Mouse (Mus musculus) cerebellum, adult 11-12 months (tissue): ENCODE data around the gene Fam241a.
A peak's percentile ranks its signal among the peaks of the same experiment; 100 is the strongest.

Experiments used
- DNase-seq: peaks from one replicate; pipeline ENCODE4 v3.0.0; 2022

Fam241a gene

GRCm38 (mm10) chr3:127875059-127875458 is 21.1 kb downstream of the Fam241a start:
- no peak for DNase-seq

- no peak for DNase-seq
These were observed 21.8 kb downstream of the Fam241a start for GRCm38 (mm10) chr3:127874254-127874883.

GRCm38 (mm10) chr3:127871575-127871974 is 24.5 kb downstream of the Fam241a start:
- no peak for DNase-seq

- no peak for DNase-seq
These were observed 27.2 kb downstream of the Fam241a start for GRCm38 (mm10) chr3:127868880-127869279.

- no peak for DNase-seq
These were observed 27.9 kb downstream of the Fam241a start for GRCm38 (mm10) chr3:127868046-127868758.

- DNase-seq: no peak
These were observed 31.9 kb downstream of the Fam241a start for GRCm38 (mm10) chr3:127864242-127864641.

- DNase-seq: no peak
These were observed 32.6 kb downstream of the Fam241a start for GRCm38 (mm10) chr3:127863571-127863970.

- no peak for DNase-seq
These were observed 33.6 kb downstream of the Fam241a start for GRCm38 (mm10) chr3:127862479-127862878.

GRCm38 (mm10) chr3:127861340-127861739 is 34.8 kb downstream of the Fam241a start:
- no peak for DNase-seq

GRCm38 (mm10) chr3:127853431-127854206 is 42.5 kb downstream of the Fam241a start:
- peak; percentile 37 for DNase-seq

- no peak for DNase-seq
These were observed 43.4 kb downstream of the Fam241a start for GRCm38 (mm10) chr3:127852722-127853121.

- DNase-seq: no peak
These were observed 45.1 kb downstream of the Fam241a start for GRCm38 (mm10) chr3:127850776-127851646.

- DNase-seq: no peak
These were observed 46.2 kb downstream of the Fam241a start for GRCm38 (mm10) chr3:127849922-127850321.

- DNase-seq: no peak
These were observed 47.9 kb downstream of the Fam241a start for GRCm38 (mm10) chr3:127848088-127848808.

- DNase-seq: no peak
These were observed 52.2 kb downstream of the Fam241a start for GRCm38 (mm10) chr3:127843941-127844327.

GRCm38 (mm10) chr3:127843324-127843940 is 52.7 kb downstream of the Fam241a start:
- no peak for DNase-seq

GRCm38 (mm10) chr3:127841926-127842325 is 54.2 kb downstream of the Fam241a start:
- DNase-seq: no peak

- no peak for DNase-seq
These were observed 58.0 kb downstream of the Fam241a start for GRCm38 (mm10) chr3:127837972-127838644.

- peak; percentile 95 for DNase-seq
These were observed 58.8 kb downstream of the Fam241a start, which contains the start of gene Ap1ar for GRCm38 (mm10) chr3:127837154-127837865. Ap1ar (minus strand) TSS chr3:127837523.

GRCm38 (mm10) chr3:127836798-127837153 is 59.3 kb downstream of the Fam241a start:
- no peak for DNase-seq
